Mouse (Mus musculus) thymus, adult 18-20 months (tissue): ENCODE data around the gene Sipa1l3.

Experiments
- DNase-seq, 2 experiments: peaks; one replicate each; pipeline ENCODE4 v3.0.0; 2022; ENCODE audit warnings: mixed read lengths in 2 of 2

The Sipa1l3 gene

DNA sequence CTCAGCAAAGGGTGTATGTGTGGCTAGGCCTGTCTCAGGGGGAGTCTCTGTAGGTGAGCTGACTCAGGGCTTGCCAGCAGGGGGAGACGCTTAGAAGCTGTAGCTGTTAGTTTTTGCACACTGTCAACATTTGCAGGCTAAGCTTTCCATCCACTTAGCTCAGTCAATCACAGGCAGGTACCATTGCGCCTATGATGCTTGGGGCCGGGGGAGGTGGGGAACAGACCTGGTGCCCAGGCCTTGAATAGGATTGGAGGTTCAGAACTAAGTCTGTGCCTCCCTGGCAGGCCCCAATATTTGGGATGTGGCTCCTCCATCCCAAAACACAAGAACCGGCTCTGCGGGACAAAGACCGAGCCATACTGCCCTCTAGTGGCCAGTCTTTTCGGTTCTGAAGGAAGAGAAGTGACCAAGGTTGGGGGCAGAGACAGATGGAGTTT, 217.3 kb downstream of the Sipa1l3 start:
- no peak for DNase-seq

DNA sequence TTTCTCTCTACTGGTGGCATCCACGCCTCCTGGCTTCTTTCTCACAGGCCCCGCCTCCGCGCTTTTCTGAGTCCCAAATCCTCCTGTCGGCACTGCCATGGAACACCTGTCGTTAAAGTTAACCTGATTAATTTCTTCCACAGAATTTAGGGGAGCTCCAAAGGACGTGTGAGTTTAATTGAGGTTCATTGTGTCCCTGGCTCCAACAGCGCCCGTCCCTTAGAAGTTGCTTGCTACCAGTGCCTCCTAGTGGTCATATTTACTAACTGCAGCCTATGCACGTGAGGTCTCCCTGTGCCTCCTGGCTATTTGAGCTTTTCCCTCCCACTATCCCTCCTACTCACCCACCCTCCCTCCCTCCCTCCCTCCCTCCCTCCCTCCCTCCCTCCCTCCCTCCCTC, 221.4 kb downstream of the Sipa1l3 start:
- DNase-seq = no peak

DNA sequence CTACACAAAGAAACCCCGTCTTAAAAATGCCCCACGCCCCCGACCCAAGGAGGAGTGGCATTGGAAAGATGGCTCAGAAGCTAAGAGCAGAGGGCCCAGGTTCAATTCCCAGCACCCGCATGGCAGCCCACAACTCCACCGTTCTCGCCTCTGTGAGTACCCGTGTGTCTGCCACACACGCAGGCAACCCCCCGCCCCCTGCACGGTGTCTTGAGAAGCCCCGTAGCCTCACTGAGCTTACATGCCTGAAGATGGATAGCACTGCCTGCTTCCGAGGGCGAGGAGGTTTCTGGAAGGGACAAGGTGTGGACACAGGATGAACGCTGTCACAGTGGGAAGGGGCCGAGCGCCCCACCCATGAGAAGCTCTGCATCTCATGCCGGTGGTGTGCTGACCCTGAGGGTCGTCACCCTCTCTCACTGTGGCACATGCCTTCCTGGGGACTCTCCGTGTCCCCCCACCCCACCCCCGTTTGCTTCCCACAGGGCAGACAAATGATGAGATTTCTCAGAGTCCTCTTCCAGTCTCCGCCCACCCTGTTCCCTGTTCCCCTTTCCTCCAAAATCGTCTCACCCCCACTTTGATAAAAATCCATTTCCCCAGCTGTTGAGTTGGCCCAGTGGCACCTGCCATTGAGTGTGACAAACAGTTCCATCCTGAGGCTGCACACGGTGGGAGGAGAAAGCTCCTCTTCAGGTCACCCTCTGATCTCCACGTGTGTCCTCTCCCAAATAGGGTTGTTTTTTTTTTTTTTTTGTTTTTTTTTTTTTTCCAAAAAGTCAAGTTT, 222.4 kb downstream of the Sipa1l3 start:
- no peak for DNase-seq

DNA sequence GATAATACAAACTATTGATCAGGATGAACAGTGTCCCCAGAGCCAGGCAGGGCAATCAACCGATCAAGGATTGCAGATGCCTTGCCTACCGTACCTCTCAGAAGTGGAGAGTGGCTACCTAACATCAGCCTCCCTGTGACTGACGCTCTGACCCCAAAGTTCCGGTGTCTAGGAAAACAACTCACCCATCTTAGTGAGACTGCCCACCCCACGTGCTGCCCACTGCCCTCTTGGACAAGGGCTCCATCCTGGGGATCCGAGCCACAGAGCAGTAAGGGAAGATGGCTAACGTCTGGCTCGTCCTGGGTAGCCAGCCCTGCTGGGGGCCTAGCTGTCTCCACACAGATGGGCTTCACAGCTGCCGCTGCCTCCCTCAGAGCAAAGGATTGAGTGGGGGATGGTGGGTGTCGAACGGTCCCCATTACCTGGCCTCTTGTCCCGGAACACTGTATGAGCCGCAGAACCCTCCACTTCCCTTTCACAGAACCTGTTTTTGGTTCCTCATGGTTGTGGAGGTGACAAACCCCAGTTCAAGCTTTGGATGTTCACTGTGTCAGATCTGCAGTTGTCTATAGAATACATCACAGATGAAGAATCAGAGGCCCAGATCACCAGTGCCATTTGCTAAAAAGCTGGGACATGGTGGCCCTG, 224.2 kb downstream of the Sipa1l3 start:
- DNase-seq = no peak

DNA sequence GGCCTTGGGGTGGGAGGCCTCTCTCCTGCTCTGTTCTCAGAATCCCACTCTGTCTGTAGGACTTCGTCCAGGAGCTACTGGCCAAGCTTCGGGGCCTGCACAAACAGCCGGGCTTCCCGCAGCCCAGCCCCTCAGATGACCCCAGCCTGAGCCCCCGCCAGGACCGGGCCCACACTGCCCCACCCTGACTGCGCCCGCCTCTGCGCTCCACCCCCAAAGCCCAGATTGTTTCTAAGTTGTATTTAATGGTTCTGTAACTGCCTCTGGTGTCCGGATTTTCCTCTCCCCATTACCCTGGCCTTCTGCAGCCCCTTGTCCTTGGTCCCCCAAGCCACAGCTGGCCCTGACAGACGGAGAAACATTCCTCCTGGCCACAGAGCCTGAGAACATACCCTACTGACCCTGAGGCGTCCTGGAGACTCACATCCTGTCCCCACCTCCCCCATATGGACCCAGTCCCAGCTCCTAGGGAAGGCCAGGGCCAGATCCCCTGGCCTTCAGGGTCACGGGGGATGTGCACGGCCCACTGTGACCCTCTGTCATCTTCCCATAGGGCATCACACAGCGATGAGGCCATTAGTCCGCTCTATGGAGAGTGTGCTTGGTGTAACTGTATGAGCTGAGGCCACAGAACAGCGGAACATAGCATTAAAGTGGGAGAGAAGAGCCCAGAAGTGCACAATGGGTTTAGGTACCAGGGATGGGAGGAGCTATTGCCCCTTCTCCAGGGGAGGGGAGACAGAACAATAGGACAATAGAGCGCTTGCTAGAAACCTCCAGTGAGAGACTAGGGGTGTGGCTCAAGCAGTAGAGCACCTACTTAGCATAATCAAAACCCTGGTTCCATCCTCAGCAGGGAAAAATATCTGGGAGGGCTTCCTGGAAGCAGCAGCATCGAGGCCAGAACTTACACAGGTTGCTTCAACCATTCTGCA, 225.0 kb downstream of the Sipa1l3 start:
- DNase-seq = no peak

DNA sequence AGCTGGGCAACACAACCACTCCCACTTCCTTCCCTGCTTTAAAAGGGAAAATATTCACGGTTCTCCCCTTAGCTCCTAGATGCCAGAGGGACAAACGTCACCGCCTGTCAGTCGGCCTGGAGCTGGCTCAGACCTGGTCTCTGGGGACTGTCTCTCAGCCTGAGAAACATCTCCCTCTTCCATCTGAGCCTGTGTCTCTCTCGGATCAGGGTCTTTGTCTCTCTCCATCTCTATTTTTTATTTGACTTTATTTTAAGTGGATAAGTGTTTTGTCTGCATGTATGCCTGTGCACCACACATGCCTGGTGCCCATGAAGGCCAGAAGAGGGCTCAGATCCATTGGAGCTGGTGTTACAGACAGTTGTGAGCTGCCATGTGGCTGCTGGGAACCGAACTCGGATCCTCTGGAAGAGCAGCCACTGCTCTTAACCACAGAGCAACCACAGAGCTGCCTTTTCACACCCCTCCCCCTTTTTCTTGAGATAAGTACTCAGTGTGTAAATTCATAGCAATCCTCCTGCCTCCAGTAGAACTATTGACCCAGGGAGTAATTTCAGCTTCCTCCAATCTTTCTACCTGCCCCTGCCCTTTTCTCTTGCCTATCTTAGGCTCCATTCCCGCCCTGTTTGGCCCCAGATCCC, 225.9 kb downstream of the Sipa1l3 start:
- DNase-seq = no peak

DNA sequence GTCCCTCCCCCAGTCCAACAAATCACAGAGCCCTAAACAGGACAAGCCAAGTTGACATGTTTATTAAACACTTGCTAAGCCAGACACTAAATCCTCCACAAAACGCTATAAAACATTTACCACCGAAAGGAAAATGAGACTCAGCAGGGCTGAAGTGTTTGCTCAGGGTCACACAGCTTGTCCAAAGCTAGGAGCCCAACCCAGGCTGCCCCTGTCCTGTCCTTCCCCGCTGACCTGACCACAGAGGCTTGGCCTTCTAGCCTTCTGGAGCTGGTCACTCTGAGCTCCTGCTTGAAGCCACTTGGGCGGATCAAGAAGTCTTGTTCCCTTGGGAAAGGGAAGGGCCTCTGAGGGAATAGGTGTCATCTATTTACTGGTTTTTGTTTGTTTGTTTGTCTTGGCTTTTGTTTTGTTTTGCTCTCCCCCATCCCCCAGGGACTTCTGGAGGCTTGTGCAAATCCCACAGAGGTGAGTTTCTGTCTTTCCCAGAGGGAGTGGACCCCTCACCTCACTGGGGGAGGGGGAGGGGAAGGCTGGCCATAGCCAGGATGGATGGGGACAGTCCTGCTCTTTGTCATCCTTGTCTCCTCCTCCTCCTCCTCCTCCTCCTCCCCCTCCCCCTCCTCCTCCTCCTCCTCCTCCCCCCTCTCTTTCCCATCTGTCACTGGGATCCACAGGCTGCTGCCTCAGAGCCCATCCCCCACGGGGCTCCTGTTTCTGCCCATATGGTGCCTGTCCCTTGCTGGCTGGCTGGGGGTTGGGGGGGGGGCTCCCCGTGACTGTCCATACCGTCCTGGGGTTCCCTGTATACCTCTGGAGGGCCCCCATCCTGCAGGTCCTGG, 226.6 kb downstream of the Sipa1l3 start:
- DNase-seq = no peak

DNA sequence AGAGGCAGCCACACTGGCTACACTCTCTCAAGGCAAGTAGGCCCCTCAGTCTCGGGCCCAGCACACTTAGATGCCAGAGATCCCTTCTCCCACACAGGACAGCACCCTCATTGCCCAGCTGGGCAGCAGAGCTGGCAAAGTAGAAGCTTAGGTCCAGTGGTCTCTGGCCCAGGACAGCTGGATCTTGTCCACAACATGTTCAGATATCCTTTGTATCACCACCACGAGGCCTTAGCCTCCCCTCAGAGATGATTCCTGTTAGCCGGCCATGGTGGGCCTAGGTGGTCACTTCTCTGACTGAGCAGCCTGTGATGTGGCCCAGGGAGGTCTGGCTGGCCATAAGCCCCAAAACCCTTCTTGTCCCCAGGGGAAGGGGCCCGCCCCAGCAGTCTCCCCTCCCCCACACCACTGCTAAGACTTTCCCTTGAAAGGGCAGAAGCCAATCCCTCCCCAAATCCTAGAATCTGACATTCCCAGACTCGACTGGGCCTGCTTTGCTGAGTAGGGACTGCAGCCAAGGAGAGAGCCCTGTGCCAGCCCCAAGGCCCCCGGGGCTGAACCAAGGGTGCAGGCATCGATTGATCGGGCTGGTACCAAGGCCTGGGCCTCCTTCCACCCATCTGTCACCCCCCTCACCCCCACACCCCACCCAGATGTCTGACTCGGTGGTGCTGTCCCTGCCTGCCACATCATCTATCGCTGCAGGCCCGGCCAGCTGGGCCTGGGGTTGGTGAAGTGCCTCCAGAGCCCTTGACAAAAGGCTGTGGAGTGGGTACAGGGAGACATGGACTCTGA, 227.6 kb downstream of the Sipa1l3 start:
- no peak for DNase-seq

DNA sequence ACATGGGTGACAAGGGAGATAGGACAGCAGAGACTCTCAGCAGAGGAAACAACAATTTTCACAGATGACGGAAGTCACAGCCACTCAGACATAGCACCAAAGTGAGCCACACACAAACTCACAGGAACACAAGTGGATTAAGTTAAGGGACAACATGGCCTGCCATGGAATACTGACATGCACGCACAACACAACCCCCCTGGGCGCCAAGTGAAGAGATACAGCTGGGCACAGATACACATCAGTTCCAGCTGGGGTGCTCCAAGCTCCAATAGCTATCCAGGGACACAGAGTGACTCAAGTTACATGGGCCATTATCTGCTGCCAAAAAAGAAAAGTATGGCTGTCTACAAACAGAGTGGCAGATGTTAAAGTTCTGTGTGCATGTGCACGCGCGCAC, 228.6 kb downstream of the Sipa1l3 start:
- no peak for DNase-seq

DNA sequence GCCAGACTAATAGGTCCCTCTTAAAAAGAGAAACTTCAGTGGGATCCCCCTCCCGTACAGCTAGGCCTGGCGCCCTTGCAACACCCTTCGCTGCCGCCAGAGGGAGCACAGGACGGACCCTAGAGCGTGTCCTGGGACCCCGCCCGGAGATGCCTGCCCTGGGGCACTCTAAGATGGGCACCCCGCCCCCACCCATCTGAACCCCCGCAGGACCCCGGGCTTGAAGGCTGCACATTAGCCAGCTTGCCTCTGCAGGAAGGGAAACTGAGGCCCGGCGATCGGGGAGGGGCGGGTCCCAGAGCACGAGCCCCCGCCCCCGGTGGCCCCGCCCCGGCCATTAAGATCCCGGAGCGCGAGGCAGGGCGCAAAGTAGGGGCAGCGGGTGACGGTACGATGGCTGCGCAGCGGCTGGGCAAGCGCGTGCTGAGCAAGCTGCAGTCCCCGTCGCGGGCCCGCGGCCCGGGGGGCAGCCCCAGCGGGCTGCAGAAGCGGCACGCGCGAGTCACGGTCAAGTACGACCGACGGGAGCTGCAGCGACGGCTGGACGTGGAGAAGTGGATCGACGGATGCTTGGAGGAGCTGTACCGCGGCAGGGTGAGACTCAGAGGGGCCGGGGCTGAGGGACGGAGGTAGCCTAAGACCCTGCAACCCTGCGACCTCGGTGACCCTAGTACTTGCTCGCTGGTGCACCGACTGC, 229.4 kb downstream of the Sipa1l3 start, which contains the start of gene Ppp1r14a:
Ppp1r14a (plus strand) TSS at position 367 of the 697 bp plus-strand sequence.
- peak; percentile 54 to 63 for DNase-seq

DNA sequence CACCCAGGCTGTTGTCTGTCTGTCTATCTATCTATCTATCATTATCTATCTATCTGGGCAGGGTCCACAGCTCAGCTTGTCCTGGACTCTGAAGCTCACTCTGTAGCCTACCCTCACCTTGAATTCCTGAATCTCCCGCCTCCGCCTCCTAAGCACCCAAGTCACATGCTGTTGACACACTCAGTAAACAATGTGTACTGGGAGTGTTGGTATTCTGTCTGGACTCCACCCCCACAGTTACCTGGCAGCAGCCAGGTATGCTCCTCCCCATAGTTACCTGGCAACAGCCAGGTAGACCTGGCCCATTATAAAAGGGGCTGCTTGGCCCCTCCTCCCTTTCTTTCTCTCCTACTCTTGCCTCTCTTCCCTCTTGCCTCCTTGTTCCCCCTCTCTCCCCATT, 230.4 kb downstream of the Sipa1l3 start:
- no peak for DNase-seq

DNA sequence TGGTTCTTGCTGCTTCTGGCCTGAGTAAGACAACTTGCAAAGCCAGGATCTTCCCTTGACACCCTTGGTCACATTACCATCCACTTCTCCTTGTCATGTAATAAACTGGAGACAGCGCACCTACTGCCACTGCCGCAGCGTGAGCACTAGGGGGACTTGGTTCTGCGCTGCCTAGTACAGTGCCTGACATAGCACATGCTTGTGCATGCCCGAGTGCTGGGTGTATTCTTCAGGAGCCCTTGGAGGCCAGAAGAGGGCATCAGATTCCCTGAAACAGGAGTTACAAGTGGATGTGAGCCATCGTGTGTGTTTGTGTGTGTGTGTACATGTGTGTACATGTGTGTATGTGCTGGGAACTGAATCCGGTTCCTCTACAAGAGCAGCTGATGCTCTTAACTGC, 231.0 kb downstream of the Sipa1l3 start:
- no peak for DNase-seq

DNA sequence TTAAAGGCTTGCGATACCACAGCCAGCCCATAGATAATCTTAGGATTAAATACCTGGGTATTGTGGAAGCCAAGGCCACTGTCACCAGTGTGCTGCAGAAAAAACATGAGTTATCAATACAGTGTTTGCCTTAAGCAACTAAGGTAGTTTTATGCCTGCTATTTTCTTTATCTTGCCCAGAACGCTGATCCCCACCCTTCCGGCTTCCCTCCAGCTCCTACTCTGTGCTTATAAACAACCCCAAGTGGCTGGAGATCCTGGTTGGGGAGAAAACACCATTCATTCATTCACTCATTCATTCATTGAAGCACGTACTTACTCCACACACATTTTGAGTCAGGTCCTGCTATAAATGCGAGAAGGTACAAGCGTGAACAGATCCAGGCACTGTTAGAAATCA, 233.9 kb downstream of the Sipa1l3 start:
- DNase-seq = no peak

DNA sequence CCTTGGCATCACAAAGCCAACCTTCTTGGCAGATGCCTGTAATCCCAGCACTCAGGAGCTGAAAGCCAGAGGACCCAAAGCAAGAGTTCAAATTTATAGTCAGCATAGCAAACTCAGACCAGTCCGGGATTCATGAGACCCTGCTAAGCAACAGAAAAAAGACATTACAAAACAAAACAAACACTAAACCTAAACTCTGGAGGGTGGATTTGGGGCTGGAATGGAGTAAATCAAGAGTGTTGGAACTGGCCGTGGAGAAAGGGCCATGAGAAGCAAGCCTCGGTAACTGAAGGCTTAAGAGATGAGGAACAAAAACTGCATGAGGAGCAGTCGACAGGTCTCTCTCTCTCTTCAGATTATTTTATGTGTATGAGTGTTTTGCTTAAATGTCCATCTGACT, 234.6 kb downstream of the Sipa1l3 start:
- DNase-seq = no peak

DNA sequence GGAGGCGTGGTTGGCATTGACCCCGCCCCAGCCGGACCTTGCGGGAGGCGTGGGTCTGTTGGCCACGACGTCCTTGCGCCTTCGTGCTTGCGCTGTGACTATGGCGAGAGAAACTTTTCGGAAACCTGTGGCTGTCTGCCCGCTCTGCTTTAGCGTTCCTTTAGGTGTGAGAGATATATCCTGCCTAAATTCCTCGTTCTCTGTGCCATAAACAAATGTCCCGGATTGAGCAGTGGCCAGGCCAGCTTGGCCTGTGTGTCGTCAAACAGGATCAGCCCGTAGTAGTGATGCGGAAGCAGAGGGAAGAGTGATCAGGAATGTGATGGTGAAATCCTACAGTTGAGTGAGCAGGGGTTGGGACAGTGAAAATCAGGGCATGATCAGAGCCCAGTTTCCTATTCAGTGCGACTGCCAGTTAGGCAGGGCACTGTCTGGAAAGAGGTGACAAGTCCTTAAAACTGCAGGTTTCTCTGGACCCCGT, 236.3 kb downstream of the Sipa1l3 start:
- DNase-seq = no peak

DNA sequence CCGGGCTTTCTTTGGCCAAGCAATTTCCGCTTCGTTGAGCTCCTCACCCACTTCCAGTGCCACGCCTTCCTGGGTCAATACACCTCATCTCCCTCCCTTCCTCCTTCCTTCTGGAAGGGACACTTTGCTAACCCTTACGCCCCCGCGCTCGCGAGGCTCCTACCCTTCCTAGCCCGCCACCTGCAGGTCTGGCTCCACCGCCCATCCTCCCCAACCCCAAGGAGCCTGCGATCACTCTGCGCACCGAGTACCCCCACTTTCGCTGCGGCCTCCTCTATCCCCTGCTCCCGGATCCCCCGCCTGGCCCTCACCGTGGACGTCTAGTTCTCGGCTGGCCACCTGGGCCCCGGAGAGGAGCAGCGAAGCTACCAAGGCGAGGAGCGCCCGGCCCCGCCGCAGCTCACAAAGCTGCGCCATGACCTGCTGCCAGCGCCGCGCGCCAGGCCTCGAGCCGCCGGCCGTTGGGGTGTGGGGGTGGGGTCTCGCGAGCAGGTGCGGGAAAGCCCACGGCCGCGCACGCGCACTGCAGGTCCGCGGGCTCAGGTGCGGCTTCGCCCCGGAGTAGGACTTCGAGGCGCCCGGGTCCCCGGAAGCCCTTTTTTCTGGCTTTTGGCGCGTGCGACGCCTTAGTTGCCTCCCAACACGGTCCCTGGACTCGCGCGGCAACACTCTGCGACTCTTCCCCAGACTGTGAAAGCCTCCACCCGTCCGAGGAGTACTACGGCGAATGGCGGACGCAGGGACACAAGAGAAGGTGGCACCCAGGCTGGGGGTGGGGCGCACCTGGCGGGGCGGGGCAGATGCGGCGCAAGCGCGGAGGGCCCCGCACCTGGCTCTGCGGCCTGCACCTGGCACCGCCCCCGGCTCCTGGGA, 237.0 kb downstream of the Sipa1l3 start, which contains the start of gene Spint2:
Spint2 (minus strand) TSS at position 712 of the 873 bp plus-strand sequence.
- DNase-seq = peak; percentile 71 to 77

DNA sequence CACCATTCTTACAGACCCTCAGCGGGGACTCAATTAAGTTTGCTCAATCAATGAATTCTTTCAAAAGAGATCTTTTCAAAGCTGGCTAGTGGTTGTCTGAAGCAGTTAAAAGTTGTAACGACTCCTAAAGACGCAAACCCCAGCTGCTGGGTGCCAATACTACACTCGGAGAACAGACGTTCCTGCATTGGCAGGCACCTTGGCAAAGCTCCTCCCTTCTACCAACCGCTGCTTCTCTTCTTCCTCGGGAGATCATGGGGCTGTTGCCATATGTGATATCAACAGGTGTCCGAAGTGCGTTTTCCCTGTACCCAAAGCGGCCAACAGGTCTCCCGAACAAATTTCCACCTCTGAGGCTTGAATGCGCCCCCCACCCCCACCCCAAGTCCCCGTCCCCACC, 237.6 kb downstream of the Sipa1l3 start:
- peak in 1 of 2 experiments; percentile 49 for DNase-seq

DNA sequence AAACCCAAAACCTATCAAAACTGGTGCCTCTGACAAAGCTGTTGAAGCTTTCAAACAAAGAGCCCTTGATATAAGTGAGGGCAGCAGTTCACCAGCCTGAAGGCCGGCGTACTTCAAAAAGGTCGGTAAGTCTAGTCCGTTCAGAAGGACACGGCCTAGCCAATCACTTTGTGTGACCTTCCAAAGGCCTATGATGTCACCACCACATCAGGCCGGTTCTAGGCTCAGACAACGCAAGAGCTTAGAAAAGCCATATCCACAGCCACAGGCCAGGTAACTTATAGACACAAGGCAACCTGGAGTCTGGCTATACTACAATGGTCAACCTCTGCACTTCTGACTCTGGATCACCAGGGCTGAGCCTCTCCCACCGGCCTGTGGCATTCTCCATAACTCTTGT, 238.5 kb downstream of the Sipa1l3 start:
- no peak for DNase-seq

DNA sequence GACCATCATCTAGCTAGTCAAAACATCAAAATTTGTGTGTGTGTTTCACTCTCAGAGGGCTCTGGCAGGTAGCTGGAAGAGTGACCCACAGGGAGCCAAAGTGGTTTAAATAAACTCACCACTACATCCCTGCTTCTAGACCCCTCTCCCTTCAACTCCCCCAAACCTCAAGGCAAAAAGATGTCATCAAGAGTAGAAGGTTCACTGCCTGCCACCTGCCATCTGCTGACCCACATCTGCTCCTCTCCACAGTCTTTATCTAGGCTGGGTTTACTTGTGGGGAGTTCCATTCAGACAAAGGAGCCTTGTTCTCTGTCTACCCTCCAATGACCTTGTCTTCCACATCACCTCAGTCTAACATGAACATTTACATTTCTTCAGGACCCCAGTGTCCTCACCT, 239.2 kb downstream of the Sipa1l3 start:
- DNase-seq = peak; percentile 21 to 35
